Mouse (Mus musculus) adrenal gland, postnatal 14 days (tissue): ENCODE measurements at regions not wholly inside any gene's neighbourhood (a gene's known extent, or its start where the extent isn't known, plus 50 kb on each side); places are given as distances from the start of the nearest gene placed in this dataset.

Experiments used
- DNase-seq: peaks from one replicate; pipeline ENCODE4 v3.0.0; 2021; ENCODE audit warnings: mixed read lengths

- DNase-seq, result no peak
Observed at GRCm38 (mm10) chr10:123997260-123997659, 733.5 kb downstream of the Fam19a2 start.

GRCm38 (mm10) chr10:123998959-123999358 lies 735.2 kb downstream of the Fam19a2 start:
- no peak for DNase-seq

GRCm38 (mm10) chr10:124045031-124045430 lies 781.2 kb downstream of the Fam19a2 start:
- DNase-seq, result no peak

GRCm38 (mm10) chr10:124045791-124046190 lies 782.0 kb downstream of the Fam19a2 start:
- DNase-seq, result no peak

GRCm38 (mm10) chr10:124082756-124083155 lies 819.0 kb downstream of the Fam19a2 start:
- DNase-seq, result no peak

GRCm38 (mm10) chr10:124090547-124090946 lies 826.8 kb downstream of the Fam19a2 start:
- no peak for DNase-seq

- no peak for DNase-seq
Observed at GRCm38 (mm10) chr10:124091364-124091763, 827.6 kb downstream of the Fam19a2 start.

GRCm38 (mm10) chr10:124119585-124119984 lies 855.8 kb downstream of the Fam19a2 start:
- no peak for DNase-seq

- DNase-seq, result no peak
Observed at GRCm38 (mm10) chr10:124138456-124138855, 874.7 kb downstream of the Fam19a2 start.

- no peak for DNase-seq
Observed at GRCm38 (mm10) chr10:124142336-124142735, 878.5 kb downstream of the Fam19a2 start.

GRCm38 (mm10) chr10:124146751-124147469 lies 883.1 kb downstream of the Fam19a2 start:
- DNase-seq, result no peak

GRCm38 (mm10) chr10:124163441-124163840 lies 899.6 kb downstream of the Fam19a2 start:
- no peak for DNase-seq

GRCm38 (mm10) chr10:124175598-124175997 lies 911.8 kb downstream of the Fam19a2 start:
- no peak for DNase-seq

GRCm38 (mm10) chr10:124208317-124208716 lies 944.5 kb downstream of the Fam19a2 start:
- DNase-seq, result no peak

- no peak for DNase-seq
Observed at GRCm38 (mm10) chr10:124219461-124219860, 955.7 kb downstream of the Fam19a2 start.

GRCm38 (mm10) chr10:124222068-124222467 lies 958.3 kb downstream of the Fam19a2 start:
- no peak for DNase-seq

GRCm38 (mm10) chr10:124227061-124227460 lies 963.3 kb downstream of the Fam19a2 start:
- no peak for DNase-seq

GRCm38 (mm10) chr10:124249358-124249757 lies 985.6 kb downstream of the Fam19a2 start:
- no peak for DNase-seq

GRCm38 (mm10) chr10:124250004-124250403 lies 986.2 kb downstream of the Fam19a2 start:
- DNase-seq, result no peak

GRCm38 (mm10) chr10:124288301-124288995 lies 1024.7 kb downstream of the Fam19a2 start:
- peak; percentile 6 for DNase-seq

GRCm38 (mm10) chr10:124297198-124297677 lies 1033.4 kb downstream of the Fam19a2 start:
- no peak for DNase-seq

- DNase-seq, result no peak
Observed at GRCm38 (mm10) chr10:124304683-124305082, 1040.9 kb downstream of the Fam19a2 start.

GRCm38 (mm10) chr10:124305644-124306043 lies 1041.8 kb downstream of the Fam19a2 start:
- DNase-seq, result no peak

- no peak for DNase-seq
Observed at GRCm38 (mm10) chr10:124318761-124319160, 1055.0 kb downstream of the Fam19a2 start.
